Mouse (Mus musculus) intestine, embryonic 14.5 days (tissue): ENCODE data around the gene Syt16. TPM values are rescaled to one million over a fixed set of nuclear protein-coding genes. Genes with fewer than 3 reads are reported as not detected.

Source experiments
- ATAC-seq: fragments of 200-750 bp; cut with Nextera tagmentation; replicated peaks from 2 replicates; pipeline ENCODE4 v1.8.0; 2017; ENCODE audit warnings: low read depth, moderate number of reproducible peaks, moderate TSS enrichment, moderate library complexity; ENCODE audit not compliant: low FRiP score, low TSS enrichment
- DNase-seq: peaks from one replicate; pipeline ENCODE4 v3.0.0-alpha.2; 2018; ENCODE audit warnings: low spot score
- H3K27ac ChIP-seq: fragments of 300-500 bp; sonication (generic); 2 replicates; pipeline ENCODE4 v1.5.1; 2014; ENCODE audit warnings: low read depth, mild to moderate bottlenecking, control low read depth
- H3K27me3 ChIP-seq: fragments of 300-500 bp; sonication (generic); replicated peaks from 2 replicates; pipeline ENCODE4 v1.6.1; 2014; ENCODE audit warnings: low read length, control low read depth; ENCODE audit not compliant: control insufficient read depth, insufficient read depth
- H3K36me3 ChIP-seq: fragments of 300-500 bp; sonication (generic); 2 replicates; pipeline ENCODE4 v1.6.1; 2014; ENCODE audit warnings: low read length, control low read depth; ENCODE audit not compliant: control insufficient read depth, insufficient read depth
- H3K4me1 ChIP-seq: fragments of 300-500 bp; sonication (generic); replicated peaks from 2 replicates; pipeline ENCODE4 v1.6.1; 2014; ENCODE audit warnings: low read length, control low read depth, mixed read lengths; ENCODE audit not compliant: control insufficient read depth, insufficient read depth
- H3K4me2 ChIP-seq: fragments of 300-500 bp; sonication (generic); 2 replicates; pipeline ENCODE4 v1.6.1; 2014; ENCODE audit warnings: low read length
- H3K4me3 ChIP-seq: fragments of 300-500 bp; sonication (generic); 2 replicates; pipeline ENCODE4 v1.5.1; 2014; ENCODE audit warnings: low read depth, low read length, control low read depth, mixed read lengths
- H3K9ac ChIP-seq: fragments of 300-500 bp; sonication (generic); 2 replicates; pipeline ENCODE4 v1.6.1; 2014; ENCODE audit warnings: mild to moderate bottlenecking, low read length
- H3K9me3 ChIP-seq: fragments of 300-500 bp; sonication (generic); 2 replicates; pipeline ENCODE4 v1.6.1; 2016; ENCODE audit warnings: low read length, control low read depth; ENCODE audit not compliant: control insufficient read depth
- WGBS: fragments of 180-500 bp; shearing (Covaris S2); extraction: QIAGEN DNeasy Blood & Tissue Kit; methylation state at CpG from one replicate; pipeline ENCODE4 v1.1.7; 2014; 5-methylcytosine and 5-hydroxymethylcytosine counted together
- polyA plus RNA-seq: library from polyadenylated mRNA; unstranded; fragments of >200 nt; fragmentation: Nextera tagmentation; extraction: Ambion mirVana; gene quantifications from 2 replicates; pipeline ENCODE4 v1.2.1, GENCODE M21; 2014

Syt16 gene
- polyA plus RNA-seq, 1 experiment from 2014 or later = 1.8 TPM

GRCm38 (mm10) chr12:74303418-74304294, 306.2 kb downstream of the Syt16 start:
- Histone ChIP-seq H3K4me2 (no peak overlapping the region), H3K9me3 (no peaks in the 10 kb centered on the region), H3K4me1 (no peaks in the 10 kb centered on the region), H3K27me3 (no peaks in the 10 kb centered on the region), H3K9ac (no peak overlapping the region), H3K27ac (no peak overlapping the region), H3K36me3 (no peaks in the 10 kb centered on the region), H3K4me3 (no peak overlapping the region)
- DNase-seq (no peak), ATAC-seq (no peak)
- WGBS = 70% methylated on average over 9 of the region's 9 CpGs

- Histone ChIP-seq H3K36me3 (no peaks in the 10 kb centered on the region), H3K9ac (no peak overlapping the region), H3K4me1 (no peaks in the 10 kb centered on the region), H3K4me3 (no peak overlapping the region), H3K4me2 (no peak overlapping the region), H3K27me3 (no peaks in the 10 kb centered on the region), H3K27ac (no peak overlapping the region), H3K9me3 (no peaks in the 10 kb centered on the region)
- ATAC-seq (no peak), DNase-seq (no peak)
- WGBS = 82% methylated on average over 3 of the region's 3 CpGs
These were observed 315.1 kb downstream of the Syt16 start for GRCm38 (mm10) chr12:74312611-74313010.

- Histone ChIP-seq H3K27me3 (no peaks in the 10 kb centered on the region), H3K9ac (no peak overlapping the region), H3K27ac (no peak overlapping the region), H3K36me3 (no peaks in the 10 kb centered on the region), H3K4me3 (no peak overlapping the region), H3K4me1 (no peaks in the 10 kb centered on the region), H3K9me3 (no peaks in the 10 kb centered on the region), H3K4me2 (no peak overlapping the region)
- no peak for ATAC-seq
- WGBS = 59% methylated on average over 2 of the region's 2 CpGs
- no peak for DNase-seq
These were observed 317.8 kb downstream of the Syt16 start for GRCm38 (mm10) chr12:74315221-74315620.

GRCm38 (mm10) chr12:74316344-74316973, 319.0 kb downstream of the Syt16 start, which contains the start of gene Gm11042:
Gene Gm11042 (minus strand): TSS chr12:74316394.
- peak within 1 kb of the TSS; percentile 51 for H3K4me3 ChIP-seq
- no peaks in the 10 kb centered on the region for H3K9me3 ChIP-seq
- no peaks in the 10 kb centered on the region for H3K27me3 ChIP-seq
- no peaks in the 10 kb centered on the region for H3K36me3 ChIP-seq
- peak within 1 kb of the TSS; percentile 63 for H3K9ac ChIP-seq
- H3K4me2 ChIP-seq = peak within 1 kb of the TSS; percentile 62
- DNase-seq (peak; percentile 60), ATAC-seq (peak; percentile 59)
- H3K27ac ChIP-seq = no peak within 1 kb of the TSS
- no peaks in the 10 kb centered on the region for H3K4me1 ChIP-seq
- WGBS = 30% methylated on average over 15 of the region's 18 CpGs

- peak; percentile 83 for ATAC-seq
- Histone ChIP-seq H3K9ac (peak overlapping the region; percentile 63), H3K4me3 (peak overlapping the region; percentile 51), H3K4me1 (no peaks in the 10 kb centered on the region), H3K27ac (no peak overlapping the region), H3K36me3 (no peaks in the 10 kb centered on the region), H3K27me3 (no peaks in the 10 kb centered on the region), H3K4me2 (peak overlapping the region; percentile 62), H3K9me3 (no peaks in the 10 kb centered on the region)
- WGBS = 13% methylated on average over 15 of the region's 15 CpGs
- DNase-seq = peak; percentile 84
These were observed 319.7 kb downstream of the Syt16 start for GRCm38 (mm10) chr12:74316989-74317759.

- ATAC-seq (no peak), DNase-seq (peak; percentile 87)
- H3K9me3 ChIP-seq = no peaks in the 10 kb centered on the region
- H3K4me3 ChIP-seq = no peak overlapping the region
- no peak overlapping the region for H3K27ac ChIP-seq
- no peaks in the 10 kb centered on the region for H3K4me1 ChIP-seq
- WGBS = 19% methylated on average over 10 of the region's 10 CpGs
- no peaks in the 10 kb centered on the region for H3K36me3 ChIP-seq
- H3K27me3 ChIP-seq = no peaks in the 10 kb centered on the region
- no peak overlapping the region for H3K9ac ChIP-seq
- H3K4me2 ChIP-seq = no peak overlapping the region
These were observed 322.9 kb downstream of the Syt16 start for GRCm38 (mm10) chr12:74320318-74320717.

- Histone ChIP-seq H3K9ac (no peak overlapping the region), H3K27ac (no peak overlapping the region), H3K36me3 (no peaks in the 10 kb centered on the region), H3K4me2 (no peak overlapping the region), H3K9me3 (no peaks in the 10 kb centered on the region), H3K4me3 (no peak overlapping the region), H3K27me3 (no peaks in the 10 kb centered on the region), H3K4me1 (no peaks in the 10 kb centered on the region)
- no peak for ATAC-seq
- 81% methylated on average over 5 of the region's 5 CpGs for WGBS
- DNase-seq = no peak
These were observed 324.5 kb downstream of the Syt16 start for GRCm38 (mm10) chr12:74321981-74322380.
